Mouse (Mus musculus) T-cell, adult 2 months (primary cell): Measurements from ENCODE around the gene Taar3.

Experiments used
- DNase-seq: peaks from one replicate; pipeline ENCODE4 v3.0.0; 2022; ENCODE audit warnings: low spot score

The Taar3 gene

GRCm38 (mm10) chr10:23999639-24000038 is 50.3 kb downstream of the Taar3 start, which contains the start of gene Taar7b:
Taar7b (plus strand) TSS chr10:23999939.
- DNase-seq: no peak
